ENCODE assay signal across 8 mouse cellular contexts in genomic region chr9:106643128-106643527, GRCm38 (mm10). TPM values are rescaled to one million over a fixed set of nuclear protein-coding genes. Genes with fewer than 3 reads are reported as not detected.
DNase-seq lines count a peak whose midpoint lies in the region; ATAC-seq and TF ChIP-seq lines count a peak whose summit lies in the region.

No protein-coding gene starts in this region.

- no peaks in the 10 kb centered on the region for H3K9me3 ChIP-seq in hindbrain, embryonic 11.5 days (ENCODE audit: control insufficient read depth, low read length)
- H3K9me3 ChIP-seq in hindbrain, embryonic 12.5 days (replicated peaks), result no peaks in the 10 kb centered on the region
- H3K9me3 ChIP-seq in embryonic facial prominence, embryonic 14.5 days (ENCODE audit: control insufficient read depth, low read length), result no peaks in the 10 kb centered on the region
- no peaks in the 10 kb centered on the region for H3K9me3 ChIP-seq in midbrain, postnatal 0 days (ENCODE audit: low read length)
- H3K9me3 ChIP-seq in stomach, embryonic 15.5 days, result no peaks in the 10 kb centered on the region

- ATAC-seq in hindbrain, embryonic 11.5 days (ENCODE audit: low FRiP score), result no peak
- ATAC-seq in hindbrain, embryonic 12.5 days (ENCODE audit: low FRiP score), result no peak
- ATAC-seq in embryonic facial prominence, embryonic 14.5 days (ENCODE audit: low read depth), result peak; percentile 78; the same call in 1 of the 2 replicates
- ATAC-seq in midbrain, postnatal 0 days (ENCODE audit: low FRiP score), result 0 out of 2 replicates have a peak, but pooled peaks have one; percentile 58
- 0 out of 2 replicates have a peak, but pooled peaks have one; percentile 22 for ATAC-seq in stomach, embryonic 15.5 days (ENCODE audit: insufficient read depth, low FRiP score, low read depth)

- DNase-seq in hindbrain, embryonic 11.5 days (ENCODE audit: low spot score), result peak; percentile 86
- peak; percentile 88 to 91 for DNase-seq in adrenal gland, postnatal 36 days
- DNase-seq in embryonic facial prominence, embryonic 14.5 days (ENCODE audit: low spot score), result peak; percentile 67
- DNase-seq in induced T-regulatory cell, adult 2 months (ENCODE audit: low read depth), result peak; percentile 75
- peak; percentile 82 to 88 for DNase-seq in left cerebral cortex, postnatal 14 days (ENCODE audit: low spot score in 2 of 2)
- DNase-seq in midbrain, postnatal 0 days (ENCODE audit: low spot score), result peak; percentile 77

- H3K4me3 ChIP-seq in hindbrain, embryonic 11.5 days (ENCODE audit: low read depth, low read length), result no peak overlapping the region
- no peak overlapping the region for H3K4me3 ChIP-seq in hindbrain, embryonic 12.5 days
- H3K4me3 ChIP-seq in embryonic facial prominence, embryonic 14.5 days (ENCODE audit: low read depth, low read length), result no peak overlapping the region
- H3K4me3 ChIP-seq in midbrain, postnatal 0 days (ENCODE audit: low read depth, low read length), result no peak overlapping the region
- no peak overlapping the region for H3K4me3 ChIP-seq in stomach, embryonic 15.5 days (replicated peaks)

- H3K36me3 ChIP-seq in hindbrain, embryonic 11.5 days (ENCODE audit: control insufficient read depth, insufficient read depth, low read length), result no peaks in the 10 kb centered on the region
- H3K36me3 ChIP-seq in hindbrain, embryonic 12.5 days, result no peaks in the 10 kb centered on the region
- no peaks in the 10 kb centered on the region for H3K36me3 ChIP-seq in embryonic facial prominence, embryonic 14.5 days (ENCODE audit: control insufficient read depth, insufficient read depth, low read length)
- peaks cover 14% of the 10 kb centered on the region for H3K36me3 ChIP-seq in midbrain, postnatal 0 days (ENCODE audit: insufficient read depth, low read length)
- H3K36me3 ChIP-seq in stomach, embryonic 15.5 days, result no peaks in the 10 kb centered on the region

- no peak overlapping the region for H3K9ac ChIP-seq in hindbrain, embryonic 11.5 days (ENCODE audit: low read depth, low read length)
- H3K9ac ChIP-seq in hindbrain, embryonic 12.5 days, result no peak overlapping the region
- no peak overlapping the region for H3K9ac ChIP-seq in embryonic facial prominence, embryonic 14.5 days (ENCODE audit: low read depth, low read length)
- H3K9ac ChIP-seq in midbrain, postnatal 0 days (replicated peaks; ENCODE audit: low read length, poor library complexity, severe bottlenecking), result no peak overlapping the region
- no peak overlapping the region for H3K9ac ChIP-seq in stomach, embryonic 15.5 days

- H3K4me2 ChIP-seq in hindbrain, embryonic 11.5 days (replicated peaks; ENCODE audit: low read depth, low read length), result no peak overlapping the region
- no peak overlapping the region for H3K4me2 ChIP-seq in hindbrain, embryonic 12.5 days (replicated peaks)
- H3K4me2 ChIP-seq in embryonic facial prominence, embryonic 14.5 days (ENCODE audit: low read depth, low read length), result no peak overlapping the region
- no peak overlapping the region for H3K4me2 ChIP-seq in midbrain, postnatal 0 days (ENCODE audit: low read depth, low read length, poor library complexity, severe bottlenecking)
- no peak overlapping the region for H3K4me2 ChIP-seq in stomach, embryonic 15.5 days

- no peak overlapping the region for H3K27ac ChIP-seq in hindbrain, embryonic 11.5 days (ENCODE audit: low read depth, low read length)
- no peak overlapping the region for H3K27ac ChIP-seq in hindbrain, embryonic 12.5 days
- H3K27ac ChIP-seq in embryonic facial prominence, embryonic 14.5 days (replicated peaks; ENCODE audit: low read depth, low read length), result no peak overlapping the region
- no peak overlapping the region for H3K27ac ChIP-seq in midbrain, postnatal 0 days (ENCODE audit: low read depth, low read length)
- H3K27ac ChIP-seq in stomach, embryonic 15.5 days, result no peak overlapping the region

- TF ChIP-seq CTCF in midbrain, postnatal 0 days (IDR thresholded peaks at IDR 0.05), result peak; percentile 87

- no peaks in the 10 kb centered on the region for H3K4me1 ChIP-seq in hindbrain, embryonic 11.5 days (replicated peaks; ENCODE audit: control insufficient read depth, insufficient read depth, low read length)
- H3K4me1 ChIP-seq in hindbrain, embryonic 12.5 days, result no peaks in the 10 kb centered on the region
- H3K4me1 ChIP-seq in embryonic facial prominence, embryonic 14.5 days (ENCODE audit: control insufficient read depth, insufficient read depth, low read length), result no peaks in the 10 kb centered on the region
- no peaks in the 10 kb centered on the region for H3K4me1 ChIP-seq in midbrain, postnatal 0 days (ENCODE audit: insufficient read depth, low read length)
- no peaks in the 10 kb centered on the region for H3K4me1 ChIP-seq in stomach, embryonic 15.5 days

- no peaks in the 10 kb centered on the region for H3K27me3 ChIP-seq in hindbrain, embryonic 11.5 days (ENCODE audit: control insufficient read depth, insufficient read depth, low read length)
- H3K27me3 ChIP-seq in hindbrain, embryonic 12.5 days, result no peaks in the 10 kb centered on the region
- H3K27me3 ChIP-seq in embryonic facial prominence, embryonic 14.5 days (replicated peaks; ENCODE audit: control insufficient read depth, insufficient read depth, low read length), result no peaks in the 10 kb centered on the region
- no peaks in the 10 kb centered on the region for H3K27me3 ChIP-seq in midbrain, postnatal 0 days (ENCODE audit: insufficient read depth, low read length)
- no peaks in the 10 kb centered on the region for H3K27me3 ChIP-seq in stomach, embryonic 15.5 days (replicated peaks)

- intact Hi-C loops in left cerebral cortex, postnatal 14 days (cut with DNase I), result loop anchor here (2.0 to 5.0 kb wide), 2 partner anchors 42 to 111 kb away; no protein-coding TSS in a partner anchor

- WGBS in hindbrain, embryonic 11.5 days, result 36% methylated on average over 7 of the region's 7 CpGs
- WGBS in hindbrain, embryonic 12.5 days, result 35% methylated on average over 7 of the region's 7 CpGs
- WGBS in embryonic facial prominence, embryonic 14.5 days, result 28% methylated on average over 7 of the region's 7 CpGs
- WGBS in midbrain, postnatal 0 days, result 42% methylated on average over 7 of the region's 7 CpGs
- 28% methylated on average over 7 of the region's 7 CpGs for WGBS in stomach, embryonic 15.5 days

RNA-seq across cellular contexts. Expression of gene Grm2, which starts 12.8 kb away (rescaled TPM):
- 9.5 and 9.7 TPM in 2 replicates for polyA plus RNA-seq in hindbrain, embryonic 11.5 days (2014; fragmentation: Nextera tagmentation; extraction: Ambion mirVana)
- polyA plus RNA-seq in hindbrain, embryonic 12.5 days (2016; fragmentation: Nextera tagmentation; extraction: Ambion mirVana), result 4.4 and 4.7 TPM in 2 replicates
- not detected for total RNA-seq in adrenal gland, postnatal 36 days (2021)
- polyA plus RNA-seq in embryonic facial prominence, embryonic 14.5 days (2014; fragmentation: Nextera tagmentation; extraction: Ambion mirVana), result 0.08 and 0.16 TPM in 2 replicates
- total RNA-seq in left cerebral cortex, postnatal 14 days (2021), result 10 to 100 TPM; 62.1 to 69.6 TPM
- total RNA-seq in midbrain, postnatal 0 days (2014; rRNA removed), result 22.1 and 23.0 TPM in 2 replicates
- 24.2 and 24.7 TPM in 2 replicates for polyA plus RNA-seq in midbrain, postnatal 0 days (2015; fragmentation: Nextera tagmentation; extraction: Ambion mirVana)
- polyA plus RNA-seq in stomach, embryonic 15.5 days (2015; fragmentation: Nextera tagmentation; extraction: Ambion mirVana), result not detected in 2 replicates

RNA-seq across cellular contexts. Expression of gene Iqcf6, which starts 16.7 kb away (rescaled TPM):
- polyA plus RNA-seq in hindbrain, embryonic 11.5 days (2014; fragmentation: Nextera tagmentation; extraction: Ambion mirVana), result not detected in 2 replicates
- not detected in 2 replicates for polyA plus RNA-seq in hindbrain, embryonic 12.5 days (2016; fragmentation: Nextera tagmentation; extraction: Ambion mirVana)
- not detected for total RNA-seq in adrenal gland, postnatal 36 days (2021)
- polyA plus RNA-seq in embryonic facial prominence, embryonic 14.5 days (2014; fragmentation: Nextera tagmentation; extraction: Ambion mirVana), result not detected in 2 replicates
- total RNA-seq in left cerebral cortex, postnatal 14 days (2021), result not detected
- not detected in 2 replicates for total RNA-seq in midbrain, postnatal 0 days (2014; rRNA removed)
- polyA plus RNA-seq in midbrain, postnatal 0 days (2015; fragmentation: Nextera tagmentation; extraction: Ambion mirVana), result not detected in 2 replicates
- not detected in 2 replicates for polyA plus RNA-seq in stomach, embryonic 15.5 days (2015; fragmentation: Nextera tagmentation; extraction: Ambion mirVana)

RNA-seq across cellular contexts. Expression of gene Tex264, which starts 42.6 kb away (rescaled TPM):
- 28.1 and 30.0 TPM in 2 replicates for polyA plus RNA-seq in hindbrain, embryonic 11.5 days (2014; fragmentation: Nextera tagmentation; extraction: Ambion mirVana)
- polyA plus RNA-seq in hindbrain, embryonic 12.5 days (2016; fragmentation: Nextera tagmentation; extraction: Ambion mirVana), result 40.7 and 41.0 TPM in 2 replicates
- total RNA-seq in adrenal gland, postnatal 36 days (2021), result 100 to 1,000 TPM; 109 to 149 TPM
- 59.0 and 68.2 TPM in 2 replicates for polyA plus RNA-seq in embryonic facial prominence, embryonic 14.5 days (2014; fragmentation: Nextera tagmentation; extraction: Ambion mirVana)
- 100 to 1,000 TPM; 103 to 117 TPM for total RNA-seq in left cerebral cortex, postnatal 14 days (2021)
- 74.9 and 82.7 TPM in 2 replicates for total RNA-seq in midbrain, postnatal 0 days (2014; rRNA removed)
- 87.4 and 101 TPM in 2 replicates for polyA plus RNA-seq in midbrain, postnatal 0 days (2015; fragmentation: Nextera tagmentation; extraction: Ambion mirVana)
- 51.5 and 53.7 TPM in 2 replicates for polyA plus RNA-seq in stomach, embryonic 15.5 days (2015; fragmentation: Nextera tagmentation; extraction: Ambion mirVana)

Comparison
In these comparisons a context has a peak if more than half of its experiments do, and no peak if none do; other contexts are left out.
1. ATAC-seq: peak in embryonic facial prominence, embryonic 14.5 days (single experiment), midbrain, postnatal 0 days (single experiment) and stomach, embryonic 15.5 days (single experiment); none in hindbrain, embryonic 11.5 days (single experiment) and hindbrain, embryonic 12.5 days (single experiment).
2. Peak in every context shown above with its lines, with median percentiles within 50 percentile points of each other: DNase-seq.